Mouse (Mus musculus): ENCODE measurements around the gene Ppil1. TPM values are rescaled to one million over a fixed set of nuclear protein-coding genes. Genes with fewer than 3 reads are reported as not detected.

Ppil1 gene
- polyA plus RNA-seq, 1 experiment from 2014 or later: 101 TPM

GRCm38 (mm10) chr17:29210037-29210436, 53.9 kb downstream of the Ppil1 start:
- Histone ChIP-seq H3K9me3 (ENCODE audit: control insufficient read depth, low read length) (no peaks in the 10 kb centered on the region), H3K27ac (no peak overlapping the region), H3K4me2 (replicated peaks) (no peak overlapping the region), H3K27me3 (ENCODE audit: control insufficient read depth, insufficient read depth, low read length) (no peaks in the 10 kb centered on the region), H3K4me1 (replicated peaks; ENCODE audit: control insufficient read depth, insufficient read depth, low read length) (peaks cover 23% of the 10 kb centered on the region), H3K9ac (no peak overlapping the region), H3K36me3 (replicated peaks; ENCODE audit: control insufficient read depth, insufficient read depth) (no peaks in the 10 kb centered on the region), H3K4me3 (replicated peaks; ENCODE audit: low read length) (no peak overlapping the region)
- ATAC-seq (ENCODE audit: low FRiP score) (no peak), DNase-seq (ENCODE audit: low spot score) (no peak)
- 100% methylated on average over 3 of the region's 3 CpGs for WGBS

DNA sequence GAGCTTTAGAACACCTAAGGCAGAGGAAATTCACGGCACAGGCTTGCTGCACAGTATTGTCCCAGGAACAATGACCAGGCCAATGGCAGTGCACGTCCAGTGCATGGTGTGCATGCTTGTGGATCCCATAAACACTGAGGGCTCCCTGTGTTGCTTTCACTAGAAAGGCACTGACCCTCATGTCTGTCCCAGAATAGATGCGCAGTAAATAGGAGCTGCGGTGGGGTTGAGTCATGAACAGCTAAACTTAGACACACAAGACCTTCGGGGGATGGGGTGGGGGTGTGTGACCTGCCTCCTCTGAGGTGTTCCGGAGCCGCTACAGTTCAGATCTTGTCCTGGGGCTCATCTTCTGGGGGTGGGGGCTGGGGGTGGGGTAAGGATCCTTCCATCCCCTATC, 57.9 kb downstream of the Ppil1 start:
- Histone ChIP-seq H3K4me1 (replicated peaks; ENCODE audit: control insufficient read depth, insufficient read depth, low read length) (no peaks in the 10 kb centered on the region), H3K27ac (no peak overlapping the region), H3K4me3 (replicated peaks; ENCODE audit: low read length) (no peak overlapping the region), H3K9me3 (ENCODE audit: control insufficient read depth, low read length) (no peaks in the 10 kb centered on the region), H3K27me3 (ENCODE audit: control insufficient read depth, insufficient read depth, low read length) (no peaks in the 10 kb centered on the region), H3K9ac (no peak overlapping the region), H3K4me2 (replicated peaks) (no peak overlapping the region), H3K36me3 (replicated peaks; ENCODE audit: control insufficient read depth, insufficient read depth) (no peaks in the 10 kb centered on the region)
- DNase-seq (ENCODE audit: low spot score) (no peak), ATAC-seq (ENCODE audit: low FRiP score) (no peak)
- WGBS: 83% methylated on average over 7 of the region's 7 CpGs

GRCm38 (mm10) chr17:29202604-29203003, 61.4 kb downstream of the Ppil1 start:
- H3K4me1 ChIP-seq (replicated peaks; ENCODE audit: control insufficient read depth, insufficient read depth, low read length): 0 out of 2 replicates have a peak, but pooled peaks cover 6% of the 10 kb centered on the region
- H3K9ac ChIP-seq: no peak overlapping the region
- H3K4me2 ChIP-seq (replicated peaks): no peak overlapping the region
- ATAC-seq (ENCODE audit: low FRiP score): no peak
- no peaks in the 10 kb centered on the region for H3K9me3 ChIP-seq (ENCODE audit: control insufficient read depth, low read length)
- H3K4me3 ChIP-seq (replicated peaks; ENCODE audit: low read length): no peak overlapping the region
- no peaks in the 10 kb centered on the region for H3K36me3 ChIP-seq (replicated peaks; ENCODE audit: control insufficient read depth, insufficient read depth)
- H3K27ac ChIP-seq: no peak overlapping the region
- no peak for DNase-seq (ENCODE audit: low spot score)
- H3K27me3 ChIP-seq (ENCODE audit: control insufficient read depth, insufficient read depth, low read length): no peaks in the 10 kb centered on the region
- 88% methylated on average over 6 of the region's 6 CpGs for WGBS

Other genes with a start within 250 kb of the Ppil1 start
- gene Srsf3, start 231.6 kb downstream of the Ppil1 start, polyA plus RNA-seq (2014; fragmentation: Nextera tagmentation; extraction: Ambion mirVana): 446 and 460 TPM in 2 replicates
- gene Cdkn1a, start 173.2 kb downstream of the Ppil1 start, polyA plus RNA-seq (2014; fragmentation: Nextera tagmentation; extraction: Ambion mirVana): 79.5 and 97.7 TPM in 2 replicates
- gene Rab44, start 150.0 kb downstream of the Ppil1 start, polyA plus RNA-seq (2014; fragmentation: Nextera tagmentation; extraction: Ambion mirVana): not detected in 2 replicates
- gene Cpne5, start 26.0 kb downstream of the Ppil1 start, polyA plus RNA-seq (2014; fragmentation: Nextera tagmentation; extraction: Ambion mirVana): 38.1 and 42.8 TPM in 2 replicates
- gene BC004004, start 4.6 kb upstream of the Ppil1 start, polyA plus RNA-seq (2014; fragmentation: Nextera tagmentation; extraction: Ambion mirVana): 126 and 131 TPM in 2 replicates
- 0.84 and 0.85 TPM in 2 replicates for gene Pi16, start 53.5 kb upstream of the Ppil1 start, polyA plus RNA-seq (2014; fragmentation: Nextera tagmentation; extraction: Ambion mirVana)
- 530 and 564 TPM in 2 replicates for gene Mtch1, start 83.7 kb upstream of the Ppil1 start, polyA plus RNA-seq (2014; fragmentation: Nextera tagmentation; extraction: Ambion mirVana)
- gene Fgd2, start 96.7 kb upstream of the Ppil1 start, polyA plus RNA-seq (2014; fragmentation: Nextera tagmentation; extraction: Ambion mirVana): 3.8 and 4.9 TPM in 2 replicates
- 6.4 and 7.8 TPM in 2 replicates for gene Pim1, start 226.6 kb upstream of the Ppil1 start, polyA plus RNA-seq (2014; fragmentation: Nextera tagmentation; extraction: Ambion mirVana)